Mouse (Mus musculus) heart, adult 2 months (tissue): Measurements from ENCODE around the gene Cmya5. TPM values are rescaled to one million over a fixed set of nuclear protein-coding genes. Genes with fewer than 3 reads are reported as not detected.

ENCODE experiments used
- DNase-seq, 2 experiments: peaks; one replicate each; pipeline ENCODE4 v3.0.0; 2021
- H3K27ac ChIP-seq: fragments of 200-600 bp; 2 replicates; pipeline ENCODE4 v1.8.1; 2022
- H3K27me3 ChIP-seq: fragments of 200-500 bp; 2 replicates; pipeline ENCODE4 v1.6.1; 2012; ENCODE audit warnings: mild to moderate bottlenecking, low read length, inconsistent platforms, mixed read lengths; ENCODE audit not compliant: control insufficient read depth, insufficient read depth
- H3K36me3 ChIP-seq: fragments of 200-500 bp; 2 replicates; pipeline ENCODE4 v1.6.1; 2012; ENCODE audit warnings: low read length, inconsistent platforms; ENCODE audit not compliant: control insufficient read depth, insufficient read depth
- H3K4me1 ChIP-seq: fragments of 200-500 bp; 2 replicates; pipeline ENCODE4 v1.6.1; 2011; ENCODE audit warnings: low read length; ENCODE audit not compliant: control insufficient read depth, insufficient read depth
- H3K4me3 ChIP-seq: fragments of 200-600 bp; 2 replicates; pipeline ENCODE4 v1.8.1; 2022
- H3K79me2 ChIP-seq: fragments of 200-500 bp; replicated peaks from 2 replicates; pipeline ENCODE4 v1.6.1; 2012; ENCODE audit warnings: mild to moderate bottlenecking, inconsistent platforms, low read length, moderate library complexity, mixed read lengths; ENCODE audit not compliant: control insufficient read depth, insufficient read depth
- H3K9ac ChIP-seq: fragments of 200-500 bp; 2 replicates; pipeline ENCODE4 v1.6.1; 2012; ENCODE audit warnings: low read depth, mild to moderate bottlenecking, control low read depth, inconsistent platforms, low read length, mixed read lengths
- CTCF ChIP-seq: fragments of 200-600 bp; IDR thresholded peaks from 2 replicates; pipeline ENCODE4 v1.8.1; 2022; ENCODE audit warnings: antibody characterized with exemption, mild to moderate bottlenecking, moderate library complexity
- EP300 ChIP-seq: fragments of 200-500 bp; IDR thresholded peaks from 2 replicates; pipeline ENCODE4 v1.6.1; 2011; ENCODE audit warnings: low read depth, low read length, control low read depth; ENCODE audit not compliant: insufficient read depth
- POLR2A ChIP-seq: fragments of 200-500 bp; IDR thresholded peaks from 2 replicates; pipeline ENCODE4 v1.6.1; 2011; ENCODE audit warnings: mild to moderate bottlenecking, low read depth, low read length, control low read depth; ENCODE audit not compliant: insufficient read depth
- WGBS: fragments of 180-500 bp; shearing (Covaris S2); methylation state at CpG from one replicate; pipeline ENCODE4 v1.1.7; 2018; 5-methylcytosine and 5-hydroxymethylcytosine counted together
- intact Hi-C: fragments of 180-260 bp; cut with DNase I; formaldehyde crosslinking; loops from one replicate; pipeline ENCODE4 v1.15.1; 2025
- polyA plus RNA-seq: library from polyadenylated mRNA; depleted of rRNA; stranded (reverse); fragments of >200 nt; gene quantifications from 2 replicates; pipeline ENCODE4 v1.2.3, GENCODE M21; 2012
- total RNA-seq, 2 experiments: library from RNA; stranded (reverse); gene quantifications; 2 replicates each; pipeline ENCODE4 v1.2.3; 2021

The Cmya5 gene
- total and polyA plus RNA-seq, 3 experiments, result 46.3 to 392 (median 335) TPM

DNA sequence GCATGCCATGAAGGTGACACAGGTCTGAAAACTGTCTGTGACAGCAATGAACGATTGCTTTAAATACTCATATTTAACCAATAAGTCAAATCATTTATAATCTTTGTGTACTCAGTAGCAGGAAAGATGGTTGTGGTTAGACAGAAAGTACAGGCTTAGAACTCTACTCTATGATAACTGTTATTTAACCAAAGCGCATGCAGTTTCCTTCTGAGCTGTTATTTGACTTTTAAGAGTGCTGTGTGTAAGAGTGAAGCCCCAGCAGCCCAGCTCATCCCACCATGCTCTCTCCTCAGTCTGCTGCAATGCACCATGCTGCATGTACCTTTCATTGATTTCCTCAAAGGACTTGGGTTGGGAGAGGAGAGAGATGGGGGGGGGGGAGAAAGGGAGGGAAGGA lies 63.7 kb downstream of the Cmya5 start:
- TF ChIP-seq EP300 (no peak), CTCF (no peak), POLR2A (no peak)
- H3K27me3 ChIP-seq, result no peaks in the 10 kb centered on the region
- H3K4me1 ChIP-seq, result no peaks in the 10 kb centered on the region
- no peak overlapping the region for H3K4me3 ChIP-seq
- WGBS, result 82% methylated on average over 2 of the region's 2 CpGs
- no peaks in the 10 kb centered on the region; the same call in 1 of the 2 replicates for H3K36me3 ChIP-seq
- no peak overlapping the region for H3K9ac ChIP-seq
- intact Hi-C loops, result no loop called here
- H3K79me2 ChIP-seq, result no peaks in the 10 kb centered on the region
- no peak overlapping the region for H3K27ac ChIP-seq
- no peak for DNase-seq

DNA sequence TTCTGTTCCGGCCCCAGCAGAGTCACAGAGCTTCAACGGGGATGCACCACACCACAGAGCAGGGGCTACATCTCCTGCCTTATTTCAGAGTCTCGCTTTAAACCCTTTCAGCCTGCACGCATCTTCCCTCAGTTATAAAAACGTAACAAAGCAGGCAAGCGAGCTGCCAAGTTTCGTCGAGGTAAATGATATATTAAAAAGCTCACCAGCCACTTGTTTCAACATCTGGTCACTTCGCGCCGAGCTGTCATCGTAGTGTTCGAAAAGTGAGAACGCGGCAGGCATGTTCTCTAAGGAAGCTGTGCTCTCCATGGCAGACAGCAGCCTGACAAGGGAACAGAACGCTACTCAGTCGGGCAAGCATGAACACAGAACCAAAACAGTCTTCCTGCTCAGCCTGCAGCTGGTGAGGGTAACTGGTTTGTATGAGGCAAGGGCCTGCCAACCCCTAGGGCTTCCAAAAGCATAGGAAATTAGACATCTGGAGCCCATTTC lies 70.3 kb downstream of the Cmya5 start:
- no peak overlapping the region for H3K4me3 ChIP-seq
- no peak for DNase-seq
- WGBS, result 58% methylated on average over 17 of the region's 17 CpGs
- H3K4me1 ChIP-seq, result peaks cover 1% of the 10 kb centered on the region; the same call in 1 of the 2 replicates
- no peaks in the 10 kb centered on the region for H3K27me3 ChIP-seq
- TF ChIP-seq CTCF (no peak), POLR2A (no peak), EP300 (no peak)
- H3K79me2 ChIP-seq, result no peaks in the 10 kb centered on the region
- peaks cover 2% of the 10 kb centered on the region for H3K36me3 ChIP-seq
- no peak overlapping the region for H3K27ac ChIP-seq
- intact Hi-C loops, result no loop called here
- no peak overlapping the region for H3K9ac ChIP-seq

DNA sequence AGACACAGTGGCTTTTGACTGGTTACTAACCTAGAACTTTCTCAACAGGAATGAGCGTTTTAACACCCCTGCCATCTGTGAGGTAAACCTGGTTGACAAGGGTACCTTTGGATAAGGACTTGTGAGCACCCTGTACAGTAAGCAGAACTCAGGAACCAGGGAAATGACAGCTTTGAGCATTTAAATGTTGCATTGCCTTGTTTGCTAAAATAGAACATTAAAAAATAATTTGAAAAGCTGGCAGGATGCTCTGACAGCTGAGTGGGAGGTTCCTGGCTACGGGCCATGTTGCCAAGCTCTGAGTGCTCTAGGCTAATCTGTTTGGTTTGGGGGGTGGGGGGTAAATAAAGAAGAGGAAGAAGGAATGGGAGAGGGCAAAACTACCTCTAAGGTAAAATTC lies 70.9 kb downstream of the Cmya5 start:
- no peak for DNase-seq
- Histone ChIP-seq H3K4me3 (no peak overlapping the region), H3K79me2 (no peaks in the 10 kb centered on the region), H3K27me3 (no peaks in the 10 kb centered on the region), H3K36me3 (peaks cover 2% of the 10 kb centered on the region), H3K27ac (no peak overlapping the region), H3K9ac (no peak overlapping the region), H3K4me1 (peaks cover 1% of the 10 kb centered on the region; the same call in 1 of the 2 replicates)
- no peak for TF ChIP-seq CTCF
- intact Hi-C loops, result no loop called here
- WGBS, result 40% methylated on average over 2 of the region's 2 CpGs

DNA sequence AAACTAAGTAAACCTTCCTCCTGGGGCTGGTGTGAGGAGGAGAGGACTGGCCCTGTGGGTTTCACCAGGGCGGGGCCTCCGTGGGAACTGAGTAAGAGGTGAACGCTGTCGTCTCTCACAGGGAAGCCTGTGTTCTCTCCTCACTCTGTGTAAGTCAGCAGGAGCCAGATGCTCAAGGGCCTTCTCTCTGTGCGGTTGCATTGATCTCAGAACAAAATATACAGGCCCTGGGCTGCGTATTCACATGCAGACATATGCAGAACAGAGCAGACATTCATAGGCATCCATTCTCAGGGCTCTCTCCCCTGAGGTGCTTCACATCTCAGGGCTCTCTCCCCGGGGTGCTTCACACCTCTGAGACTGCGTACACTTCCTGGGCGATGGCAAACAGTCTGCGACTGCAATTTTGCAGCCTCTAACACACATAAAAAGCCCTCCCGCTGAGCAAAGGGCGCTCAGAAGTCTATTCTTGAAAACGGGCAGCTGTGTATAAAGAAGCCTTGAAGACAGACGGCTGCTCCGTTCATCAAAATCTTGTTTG lies 71.6 kb downstream of the Cmya5 start:
- TF ChIP-seq CTCF (no peak), EP300 (no peak), POLR2A (no peak)
- Histone ChIP-seq H3K9ac (no peak overlapping the region), H3K27ac (no peak overlapping the region), H3K4me1 (peaks cover 1% of the 10 kb centered on the region; the same call in 1 of the 2 replicates), H3K27me3 (no peaks in the 10 kb centered on the region), H3K36me3 (peaks cover 2% of the 10 kb centered on the region), H3K4me3 (no peak overlapping the region), H3K79me2 (no peaks in the 10 kb centered on the region)
- WGBS, result 62% methylated on average over 15 of the region's 15 CpGs
- intact Hi-C loops, result no loop called here
- DNase-seq, result no peak

DNA sequence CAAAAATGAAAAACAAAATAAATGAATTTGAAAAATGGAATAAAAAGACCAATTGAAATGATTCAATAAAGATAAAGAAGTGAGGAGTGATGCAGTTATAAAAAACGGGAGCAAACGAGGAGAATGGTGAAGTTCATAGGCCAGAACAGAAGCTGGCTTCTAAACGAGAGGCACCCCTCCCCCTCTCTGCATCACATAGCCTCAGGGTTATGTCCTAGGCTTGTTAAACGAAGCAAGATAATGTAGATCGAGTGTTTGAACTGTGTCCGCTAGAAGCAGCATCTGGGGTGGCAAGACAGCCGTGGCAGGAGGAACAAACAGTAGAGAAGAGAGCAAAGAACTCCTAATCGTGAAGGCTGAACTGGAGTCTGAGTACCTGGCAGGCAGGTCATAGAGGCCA lies 74.1 kb downstream of the Cmya5 start:
- Histone ChIP-seq H3K9ac (no peak overlapping the region), H3K27me3 (no peaks in the 10 kb centered on the region), H3K4me3 (no peak overlapping the region), H3K36me3 (peaks cover 2% of the 10 kb centered on the region), H3K27ac (no peak overlapping the region), H3K79me2 (no peaks in the 10 kb centered on the region), H3K4me1 (peaks cover 1% of the 10 kb centered on the region; the same call in 1 of the 2 replicates)
- DNase-seq, result no peak
- intact Hi-C loops, result no loop called here
- 69% methylated on average over 8 of the region's 8 CpGs for WGBS
- TF ChIP-seq POLR2A (no peak), CTCF (no peak), EP300 (no peak)

DNA sequence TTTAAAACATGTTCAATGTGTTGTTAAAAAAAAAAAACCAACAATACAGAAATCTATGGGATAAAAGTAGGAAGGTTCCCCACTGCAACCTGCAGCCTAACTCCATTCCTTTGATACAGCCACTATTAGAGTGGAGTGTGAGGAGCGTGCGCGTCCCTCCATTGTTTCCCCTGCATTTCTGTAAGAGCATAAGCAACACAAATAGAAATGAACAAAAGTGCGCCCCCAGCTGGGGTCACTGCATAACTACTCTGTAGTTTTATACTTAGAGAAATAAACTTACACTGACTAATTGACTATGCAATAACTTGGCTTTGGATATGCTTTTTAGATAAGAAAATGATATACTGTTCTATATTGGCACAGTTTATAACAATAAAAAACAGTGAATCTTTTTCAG lies 75.0 kb downstream of the Cmya5 start:
- Histone ChIP-seq H3K27me3 (no peaks in the 10 kb centered on the region), H3K79me2 (no peaks in the 10 kb centered on the region), H3K9ac (no peak overlapping the region), H3K36me3 (peaks cover 2% of the 10 kb centered on the region), H3K4me1 (peaks cover 1% of the 10 kb centered on the region; the same call in 1 of the 2 replicates), H3K27ac (no peak overlapping the region), H3K4me3 (no peak overlapping the region)
- 68% methylated on average over 4 of the region's 4 CpGs for WGBS
- TF ChIP-seq POLR2A (no peak), CTCF (peak; percentile 55)
- no peak for DNase-seq
- intact Hi-C loops, result loop anchor here (5.0 to 10.0 kb wide), 3 partner anchors 82 to 315 kb away; no protein-coding TSS in a partner anchor
